Mouse (Mus musculus): ENCODE data around the gene Gucy2e. TPM values are rescaled to one million over a fixed set of nuclear protein-coding genes. Genes with fewer than 3 reads are reported as not detected.
A peak's percentile ranks its signal among the peaks of the same experiment; 100 is the strongest.

Gucy2e gene
- polyA plus RNA-seq, 1 experiment from 2014 or later, result 0.04 TPM

DNA sequence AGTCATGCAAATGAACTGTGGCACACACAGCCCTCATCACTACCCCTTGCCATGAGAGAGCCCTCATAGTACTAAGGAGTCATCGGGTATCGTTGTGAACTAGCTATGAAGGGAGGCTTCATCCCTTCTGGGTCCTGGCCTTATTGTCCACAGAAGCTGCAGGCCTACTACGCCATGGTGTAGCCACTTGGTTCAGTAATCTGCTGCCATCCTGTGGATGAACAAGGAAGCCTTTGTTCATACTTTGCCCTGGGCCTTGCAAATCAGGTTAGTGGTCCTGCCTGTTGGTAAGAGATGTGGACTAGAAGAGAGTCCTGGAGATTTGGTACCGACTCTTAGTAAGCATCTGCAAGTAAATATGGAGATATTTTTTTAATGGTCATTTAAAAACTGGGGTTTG lies 6.4 kb downstream of the Gucy2e start:
- 81% methylated on average over 4 of the region's 4 CpGs for WGBS
- Histone ChIP-seq H3K27me3 (ENCODE audit: control insufficient read depth, insufficient read depth, low read length) (no peaks in the 10 kb centered on the region), H3K9ac (ENCODE audit: low read length) (no peak overlapping the region), H3K4me3 (ENCODE audit: low read depth, low read length) (no peak overlapping the region), H3K27ac (ENCODE audit: low read depth, low read length) (no peak overlapping the region), H3K9me3 (ENCODE audit: control insufficient read depth, low read length) (no peaks in the 10 kb centered on the region), H3K4me1 (ENCODE audit: control insufficient read depth, insufficient read depth, low read length) (peaks cover 1% of the 10 kb centered on the region; the same call in 1 of the 2 replicates), H3K36me3 (ENCODE audit: control insufficient read depth, insufficient read depth, low read length) (no peaks in the 10 kb centered on the region), H3K4me2 (no peak overlapping the region)
- DNase-seq (ENCODE audit: low spot score, missing footprints) (peak; percentile 80), ATAC-seq (ENCODE audit: low FRiP score) (no peak)

DNA sequence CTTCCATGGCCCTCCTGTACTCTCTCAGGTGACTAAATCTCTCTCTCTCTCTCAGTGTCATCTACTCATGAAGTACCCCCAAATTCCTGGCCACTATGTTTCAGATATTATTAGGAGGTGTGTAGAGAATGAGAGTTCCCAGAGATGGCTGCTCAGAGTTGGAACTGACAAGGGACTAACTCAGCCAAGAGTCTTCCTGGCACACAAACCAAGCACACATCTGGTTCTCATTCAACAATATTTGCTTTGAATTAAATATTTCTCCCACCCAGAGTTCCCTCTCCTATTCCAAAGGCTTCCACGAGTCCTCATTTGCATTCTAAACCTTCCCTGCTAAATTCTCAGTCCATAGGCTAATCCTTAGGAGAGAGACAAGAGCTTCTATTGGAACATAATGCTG lies 11.1 kb downstream of the Gucy2e start:
- Histone ChIP-seq H3K36me3 (ENCODE audit: control insufficient read depth, insufficient read depth, low read length) (no peaks in the 10 kb centered on the region), H3K27ac (ENCODE audit: low read depth, low read length) (no peak overlapping the region), H3K4me3 (ENCODE audit: low read depth, low read length) (no peak overlapping the region), H3K9me3 (ENCODE audit: control insufficient read depth, low read length) (no peaks in the 10 kb centered on the region), H3K4me1 (ENCODE audit: control insufficient read depth, insufficient read depth, low read length) (no peaks in the 10 kb centered on the region), H3K27me3 (ENCODE audit: control insufficient read depth, insufficient read depth, low read length) (no peaks in the 10 kb centered on the region), H3K9ac (ENCODE audit: low read length) (no peak overlapping the region), H3K4me2 (no peak overlapping the region)
- ATAC-seq (ENCODE audit: low FRiP score) (no peak), DNase-seq (ENCODE audit: low spot score, missing footprints) (no peak)
- 56% methylated on average over 1 of the region's 1 CpGs for WGBS

- DNase-seq (ENCODE audit: low spot score, missing footprints) (no peak), ATAC-seq (ENCODE audit: low FRiP score) (no peak)
- 90% methylated on average over 4 of the region's 4 CpGs for WGBS
- no peaks in the 10 kb centered on the region for H3K4me1 ChIP-seq (ENCODE audit: control insufficient read depth, insufficient read depth, low read length)
- no peak overlapping the region for H3K9ac ChIP-seq (ENCODE audit: low read length)
- H3K36me3 ChIP-seq (ENCODE audit: control insufficient read depth, insufficient read depth, low read length), result no peaks in the 10 kb centered on the region
- H3K27ac ChIP-seq (ENCODE audit: low read depth, low read length), result no peak overlapping the region
- no peak overlapping the region for H3K4me3 ChIP-seq (ENCODE audit: low read depth, low read length)
- H3K27me3 ChIP-seq (ENCODE audit: control insufficient read depth, insufficient read depth, low read length), result no peaks in the 10 kb centered on the region
- H3K4me2 ChIP-seq, result no peak overlapping the region
- no peaks in the 10 kb centered on the region for H3K9me3 ChIP-seq (ENCODE audit: control insufficient read depth, low read length)
Observed at GRCm38 (mm10) chr11:69223101-69223500, 13.7 kb downstream of the Gucy2e start.

- DNase-seq (ENCODE audit: low spot score, missing footprints) (no peak), ATAC-seq (ENCODE audit: low FRiP score) (no peak)
- H3K9ac ChIP-seq (ENCODE audit: low read length), result no peak overlapping the region
- H3K27ac ChIP-seq (ENCODE audit: low read depth, low read length), result no peak overlapping the region
- H3K4me1 ChIP-seq (ENCODE audit: control insufficient read depth, insufficient read depth, low read length), result no peaks in the 10 kb centered on the region
- 74% methylated on average over 4 of the region's 4 CpGs for WGBS
- no peak overlapping the region for H3K4me2 ChIP-seq
- no peaks in the 10 kb centered on the region for H3K27me3 ChIP-seq (ENCODE audit: control insufficient read depth, insufficient read depth, low read length)
- no peak overlapping the region for H3K4me3 ChIP-seq (ENCODE audit: low read depth, low read length)
- H3K36me3 ChIP-seq (ENCODE audit: control insufficient read depth, insufficient read depth, low read length), result no peaks in the 10 kb centered on the region
- no peaks in the 10 kb centered on the region for H3K9me3 ChIP-seq (ENCODE audit: control insufficient read depth, low read length)
Observed at GRCm38 (mm10) chr11:69221070-69221469, 15.8 kb downstream of the Gucy2e start.

- no peaks in the 10 kb centered on the region for H3K36me3 ChIP-seq (ENCODE audit: control insufficient read depth, insufficient read depth, low read length)
- H3K9ac ChIP-seq (ENCODE audit: low read length), result no peak overlapping the region
- H3K4me1 ChIP-seq (ENCODE audit: control insufficient read depth, insufficient read depth, low read length), result no peaks in the 10 kb centered on the region
- H3K4me3 ChIP-seq (ENCODE audit: low read depth, low read length), result no peak overlapping the region
- WGBS, result 55% methylated on average over 1 of the region's 2 CpGs
- no peak overlapping the region for H3K27ac ChIP-seq (ENCODE audit: low read depth, low read length)
- no peaks in the 10 kb centered on the region for H3K27me3 ChIP-seq (ENCODE audit: control insufficient read depth, insufficient read depth, low read length)
- ATAC-seq (ENCODE audit: low FRiP score) (no peak), DNase-seq (ENCODE audit: low spot score, missing footprints) (no peak)
- H3K4me2 ChIP-seq, result no peak overlapping the region
- H3K9me3 ChIP-seq (ENCODE audit: control insufficient read depth, low read length), result no peaks in the 10 kb centered on the region
Observed at GRCm38 (mm10) chr11:69218661-69219060, 18.2 kb downstream of the Gucy2e start.

- no peak for ATAC-seq (ENCODE audit: low FRiP score)
- 84% methylated on average over 5 of the region's 5 CpGs for WGBS
- H3K4me2 ChIP-seq, result no peak overlapping the region
- H3K9ac ChIP-seq (ENCODE audit: low read length), result no peak overlapping the region
- no peak overlapping the region for H3K27ac ChIP-seq (ENCODE audit: low read depth, low read length)
- no peaks in the 10 kb centered on the region for H3K36me3 ChIP-seq (ENCODE audit: control insufficient read depth, insufficient read depth, low read length)
- no peaks in the 10 kb centered on the region for H3K4me1 ChIP-seq (ENCODE audit: control insufficient read depth, insufficient read depth, low read length)
- no peaks in the 10 kb centered on the region for H3K27me3 ChIP-seq (ENCODE audit: control insufficient read depth, insufficient read depth, low read length)
- H3K9me3 ChIP-seq (ENCODE audit: control insufficient read depth, low read length), result no peaks in the 10 kb centered on the region
- no peak for DNase-seq (ENCODE audit: low spot score, missing footprints)
- no peak overlapping the region for H3K4me3 ChIP-seq (ENCODE audit: low read depth, low read length)
Observed at GRCm38 (mm10) chr11:69217411-69217810, 19.4 kb downstream of the Gucy2e start.

GRCm38 (mm10) chr11:69211431-69211830 lies 25.4 kb downstream of the Gucy2e start:
- peak overlapping the region; percentile 15; the same call in 1 of the 2 replicates for H3K4me3 ChIP-seq (ENCODE audit: low read depth, low read length)

GRCm38 (mm10) chr11:69202469-69203230 lies 34.2 kb downstream of the Gucy2e start:
- Histone ChIP-seq H3K4me1 (ENCODE audit: control insufficient read depth, insufficient read depth, low read length) (no peaks in the 10 kb centered on the region), H3K9me3 (ENCODE audit: control insufficient read depth, low read length) (no peaks in the 10 kb centered on the region), H3K4me2 (no peak overlapping the region), H3K27ac (ENCODE audit: low read depth, low read length) (no peak overlapping the region), H3K27me3 (ENCODE audit: control insufficient read depth, insufficient read depth, low read length) (peaks cover 2% of the 10 kb centered on the region; the same call in 1 of the 2 replicates), H3K9ac (ENCODE audit: low read length) (no peak overlapping the region), H3K36me3 (ENCODE audit: control insufficient read depth, insufficient read depth, low read length) (no peaks in the 10 kb centered on the region), H3K4me3 (ENCODE audit: low read depth, low read length) (no peak overlapping the region)
- DNase-seq (ENCODE audit: low spot score, missing footprints) (no peak), ATAC-seq (ENCODE audit: low FRiP score) (no peak)
- WGBS, result 84% methylated on average over 13 of the region's 13 CpGs

More at GRCm38 (mm10) chr11:69211431-69211830, 25.4 kb downstream of the Gucy2e start:
- Histone ChIP-seq H3K27me3 (ENCODE audit: control insufficient read depth, insufficient read depth, low read length) (no peaks in the 10 kb centered on the region), H3K9me3 (ENCODE audit: control insufficient read depth, low read length) (no peaks in the 10 kb centered on the region), H3K36me3 (ENCODE audit: control insufficient read depth, insufficient read depth, low read length) (no peaks in the 10 kb centered on the region), H3K9ac (ENCODE audit: low read length) (no peak overlapping the region), H3K4me2 (peak overlapping the region; percentile 14), H3K27ac (ENCODE audit: low read depth, low read length) (no peak overlapping the region), H3K4me1 (ENCODE audit: control insufficient read depth, insufficient read depth, low read length) (no peaks in the 10 kb centered on the region)
- 41% methylated on average over 2 of the region's 2 CpGs for WGBS
- no peak for ATAC-seq (ENCODE audit: low FRiP score)
- no peak for DNase-seq (ENCODE audit: low spot score, missing footprints)

DNA sequence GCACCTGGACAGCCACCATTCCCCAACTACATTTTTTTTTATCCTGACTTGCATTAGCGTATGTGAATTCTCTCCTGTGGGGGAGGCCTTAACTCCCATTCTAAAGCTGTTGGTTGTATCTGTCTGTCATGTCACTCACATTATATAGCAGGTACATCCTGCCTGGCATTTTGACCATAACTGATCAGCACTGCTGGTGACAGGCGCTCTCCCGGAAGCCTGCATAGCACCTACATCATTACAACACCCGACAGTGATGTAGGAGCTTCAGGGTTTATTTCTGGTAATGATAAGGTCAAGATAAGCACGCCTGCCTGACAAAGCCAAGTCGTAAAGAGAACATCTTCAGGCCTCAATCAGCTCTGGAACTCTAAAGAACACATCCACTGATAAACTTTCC lies 36.6 kb downstream of the Gucy2e start:
- 83% methylated on average over 6 of the region's 6 CpGs for WGBS
- Histone ChIP-seq H3K4me3 (ENCODE audit: low read depth, low read length) (no peak overlapping the region), H3K36me3 (ENCODE audit: control insufficient read depth, insufficient read depth, low read length) (no peaks in the 10 kb centered on the region), H3K4me2 (no peak overlapping the region), H3K27ac (ENCODE audit: low read depth, low read length) (no peak overlapping the region), H3K4me1 (ENCODE audit: control insufficient read depth, insufficient read depth, low read length) (no peaks in the 10 kb centered on the region), H3K9ac (ENCODE audit: low read length) (no peak overlapping the region), H3K27me3 (ENCODE audit: control insufficient read depth, insufficient read depth, low read length) (peaks cover 15% of the 10 kb centered on the region), H3K9me3 (ENCODE audit: control insufficient read depth, low read length) (no peaks in the 10 kb centered on the region)
- DNase-seq (ENCODE audit: low spot score, missing footprints) (no peak), ATAC-seq (ENCODE audit: low FRiP score) (no peak)
